Mouse (Mus musculus) forebrain, postnatal 0 days (tissue): Measurements from ENCODE around the gene Armc2. TPM values are rescaled to one million over a fixed set of nuclear protein-coding genes. Genes with fewer than 3 reads are reported as not detected.

ENCODE experiments used
- ATAC-seq: fragments of 200-750 bp; cut with Nextera tagmentation; 2 replicates; pipeline ENCODE4 v1.8.0; 2017; ENCODE audit warnings: mild to moderate bottlenecking, moderate library complexity
- DNase-seq: peaks from one replicate; pipeline ENCODE4 v3.0.0-alpha.2; 2015
- H3K27ac ChIP-seq: fragments of 300-500 bp; sonication (generic); 2 replicates; pipeline ENCODE4 v1.5.1; 2014; ENCODE audit warnings: low read depth, mild to moderate bottlenecking, antibody characterized with exemption, low read length, moderate library complexity, mixed read lengths
- H3K27me3 ChIP-seq: fragments of 300-500 bp; sonication (generic); 2 replicates; pipeline ENCODE4 v1.6.1; 2014; ENCODE audit warnings: mild to moderate bottlenecking, low read length, mixed read lengths; ENCODE audit not compliant: insufficient read depth
- H3K36me3 ChIP-seq: fragments of 300-500 bp; sonication (generic); 2 replicates; pipeline ENCODE4 v1.6.1; 2014; ENCODE audit warnings: mild to moderate bottlenecking, moderate library complexity; ENCODE audit not compliant: insufficient read depth
- H3K4me1 ChIP-seq: fragments of 300-500 bp; sonication (generic); 2 replicates; pipeline ENCODE4 v1.6.1; 2014; ENCODE audit warnings: antibody characterized with exemption; ENCODE audit not compliant: insufficient read depth
- H3K4me2 ChIP-seq: fragments of 300-500 bp; sonication (generic); 2 replicates; pipeline ENCODE4 v1.6.1; 2014; ENCODE audit warnings: low read depth, mild to moderate bottlenecking, moderate library complexity
- H3K4me3 ChIP-seq: fragments of 300-500 bp; sonication (generic); 2 replicates; pipeline ENCODE4 v1.5.1; 2014; ENCODE audit warnings: low read depth, low read length, mixed read lengths
- H3K9ac ChIP-seq: fragments of 300-500 bp; sonication (generic); 2 replicates; pipeline ENCODE4 v1.6.1; 2014; ENCODE audit warnings: mild to moderate bottlenecking
- H3K9me3 ChIP-seq: fragments of 300-500 bp; sonication (generic); 2 replicates; pipeline ENCODE4 v1.6.1; 2016; ENCODE audit warnings: low read length
- CTCF ChIP-seq: sonication (generic); IDR thresholded peaks from 2 replicates; pipeline ENCODE4 v1.5.1; 2016; ENCODE audit warnings: antibody characterized with exemption, control low read depth, low read depth
- WGBS: fragments of 180-500 bp; shearing (Covaris S2); extraction: QIAGEN DNeasy Blood & Tissue Kit; methylation state at CpG from one replicate; pipeline ENCODE4 v1.1.7; 2014; 5-methylcytosine and 5-hydroxymethylcytosine counted together
- polyA plus RNA-seq: library from polyadenylated mRNA; unstranded; fragments of >200 nt; fragmentation: Nextera tagmentation; extraction: Ambion mirVana; gene quantifications from 2 replicates; pipeline ENCODE4 v1.2.1, GENCODE M21; 2015
- total RNA-seq: library from RNA; depleted of rRNA; stranded (reverse); fragments of >200 nt; gene quantifications from 2 replicates; pipeline ENCODE4 v1.2.3, GENCODE M21; 2014; rRNA removed

Armc2 gene
- total RNA-seq (9.8 and 11.4 TPM in 2 replicates), polyA plus RNA-seq (10.1 and 14.1 TPM in 2 replicates)

- Histone ChIP-seq H3K4me2 (peak within 1 kb of the TSS; percentile 79), H3K27ac (peak within 1 kb of the TSS; percentile 50), H3K36me3 (no peaks in the 10 kb centered on the region), H3K4me1 (no peaks in the 10 kb centered on the region; the same call in 1 of the 2 replicates), H3K9me3 (no peaks in the 10 kb centered on the region), H3K27me3 (no peaks in the 10 kb centered on the region), H3K9ac (peak within 1 kb of the TSS; percentile 65), H3K4me3 (peak within 1 kb of the TSS; percentile 77)
- DNase-seq (peak; percentile 90), ATAC-seq (peak; percentile 99)
- TF ChIP-seq CTCF = no peak
- WGBS = 3% methylated on average over 57 of the region's 58 CpGs
Measured at GRCm38 (mm10) chr10:42018016-42018949, at the start of gene Armc2. Gene Armc2, minus strand, starts transcription at chr10:42018442.

- Histone ChIP-seq H3K4me3 (no peak overlapping the region), H3K4me1 (no peaks in the 10 kb centered on the region), H3K27ac (no peak overlapping the region), H3K9me3 (no peaks in the 10 kb centered on the region), H3K9ac (no peak overlapping the region), H3K4me2 (no peak overlapping the region), H3K36me3 (no peaks in the 10 kb centered on the region), H3K27me3 (no peaks in the 10 kb centered on the region)
- 43% methylated on average over 5 of the region's 5 CpGs for WGBS
- ATAC-seq (no peak), DNase-seq (no peak)
- no peak for TF ChIP-seq CTCF
Measured at GRCm38 (mm10) chr10:42064446-42064845, 46.2 kb upstream of the Armc2 start.

- DNase-seq = no peak
- Histone ChIP-seq H3K4me3 (no peak overlapping the region), H3K27me3 (no peaks in the 10 kb centered on the region), H3K4me2 (no peak overlapping the region), H3K27ac (no peak overlapping the region), H3K9me3 (no peaks in the 10 kb centered on the region), H3K9ac (no peak overlapping the region), H3K4me1 (no peaks in the 10 kb centered on the region), H3K36me3 (no peaks in the 10 kb centered on the region)
- no peak for TF ChIP-seq CTCF
- 97% methylated on average over 8 of the region's 8 CpGs for WGBS
- ATAC-seq = no peak
Measured at GRCm38 (mm10) chr10:42059522-42059921, 41.3 kb upstream of the Armc2 start.

- Histone ChIP-seq H3K4me1 (no peaks in the 10 kb centered on the region), H3K4me3 (no peak overlapping the region), H3K27ac (no peak overlapping the region), H3K4me2 (no peak overlapping the region), H3K27me3 (no peaks in the 10 kb centered on the region), H3K9me3 (no peaks in the 10 kb centered on the region), H3K36me3 (no peaks in the 10 kb centered on the region), H3K9ac (no peak overlapping the region)
- 78% methylated on average over 12 of the region's 12 CpGs for WGBS
- TF ChIP-seq CTCF = no peak
- no peak for ATAC-seq
- no peak for DNase-seq
Measured at GRCm38 (mm10) chr10:42057746-42058145, 39.5 kb upstream of the Armc2 start.

- Histone ChIP-seq H3K36me3 (no peaks in the 10 kb centered on the region), H3K4me2 (no peak overlapping the region), H3K27me3 (no peaks in the 10 kb centered on the region), H3K9ac (no peak overlapping the region), H3K27ac (no peak overlapping the region), H3K4me3 (no peak overlapping the region), H3K4me1 (no peaks in the 10 kb centered on the region), H3K9me3 (no peaks in the 10 kb centered on the region)
- TF ChIP-seq CTCF = no peak
- WGBS = 68% methylated on average over 11 of the region's 11 CpGs
- no peak for DNase-seq
- no peak for ATAC-seq
Measured at GRCm38 (mm10) chr10:42057231-42057601, 39.0 kb upstream of the Armc2 start.

- Histone ChIP-seq H3K27me3 (no peaks in the 10 kb centered on the region), H3K4me1 (no peaks in the 10 kb centered on the region), H3K4me3 (no peak overlapping the region), H3K9ac (no peak overlapping the region), H3K4me2 (no peak overlapping the region), H3K9me3 (no peaks in the 10 kb centered on the region), H3K36me3 (no peaks in the 10 kb centered on the region), H3K27ac (no peak overlapping the region)
- no peak for DNase-seq
- TF ChIP-seq CTCF = no peak
- WGBS = 81% methylated on average over 18 of the region's 18 CpGs
- ATAC-seq = no peak
Measured at GRCm38 (mm10) chr10:42056486-42057230, 38.4 kb upstream of the Armc2 start.
